Mouse (Mus musculus) frontal cortex, postnatal 25 days (tissue): ENCODE results near the gene Pcsk4.
A peak's percentile ranks its signal among the peaks of the same experiment; 100 is the strongest.

Source experiments
- DNase-seq, 2 experiments: peaks; one replicate each; pipeline ENCODE4 v3.0.0; 2022; ENCODE audit warnings: low spot score in 2 of 2

Pcsk4 gene

DNA sequence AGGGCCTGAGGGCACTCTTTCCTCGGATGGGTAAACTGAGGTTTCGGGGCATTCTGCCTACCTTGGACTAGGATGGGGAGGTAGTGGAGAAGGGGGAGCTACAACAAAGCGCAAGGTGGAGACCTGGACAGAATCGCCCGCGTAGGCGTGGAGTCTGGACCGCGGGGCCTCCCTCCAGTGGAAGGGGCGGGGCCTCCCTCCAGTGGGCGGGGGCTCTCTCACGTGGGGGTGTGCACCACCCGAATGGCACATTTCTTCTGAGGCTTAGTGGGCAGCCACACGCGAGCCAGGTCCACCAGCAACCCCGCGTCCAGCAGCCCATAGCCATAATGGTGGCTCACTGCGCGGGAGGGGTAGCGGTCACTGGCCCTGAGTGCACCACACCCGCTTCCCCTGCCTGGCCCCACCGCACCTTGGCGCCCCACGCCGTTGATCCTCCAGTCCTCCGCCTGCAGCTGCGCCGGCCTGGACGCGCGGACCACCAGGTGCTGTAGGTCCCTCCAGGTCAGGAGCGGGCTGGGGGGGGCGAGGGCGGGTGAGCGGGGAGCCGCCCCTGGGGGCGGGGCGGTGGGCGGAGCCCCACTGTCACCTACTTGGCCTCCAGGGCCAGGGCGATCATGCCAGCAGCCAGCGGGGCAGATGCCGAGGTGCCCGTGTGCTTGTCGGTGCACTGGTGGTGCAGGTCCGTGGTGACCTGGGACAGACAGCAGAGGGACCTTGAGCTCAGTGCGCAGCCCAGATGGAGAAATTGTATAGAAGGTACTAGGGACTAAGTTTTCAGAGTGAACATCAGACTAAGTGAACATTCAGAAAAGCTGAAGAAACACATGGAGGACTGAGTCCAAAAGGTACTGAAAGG, 5.8 kb downstream of the Pcsk4 start:
- DNase-seq: no peak

DNA sequence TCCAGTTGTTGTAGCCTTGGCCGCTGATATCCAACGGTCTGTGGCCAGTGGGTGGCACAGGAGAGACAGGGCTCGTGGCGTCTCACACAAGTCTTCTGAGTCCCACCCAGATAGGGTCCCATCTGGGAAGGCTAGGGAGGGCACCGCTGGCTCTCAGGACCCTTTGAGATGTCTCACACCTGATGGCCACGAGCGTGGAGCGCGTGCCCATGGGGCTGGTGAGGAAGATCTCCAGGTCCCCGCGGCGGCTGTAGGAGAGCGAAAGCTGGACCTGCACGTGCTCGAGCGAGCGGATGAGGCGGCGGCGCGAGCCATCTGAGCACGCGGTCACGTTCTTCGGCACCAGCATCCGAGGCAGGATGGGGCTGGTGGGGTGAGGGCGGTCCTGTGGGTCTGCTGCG, 6.5 kb downstream of the Pcsk4 start:
- DNase-seq: no peak

DNA sequence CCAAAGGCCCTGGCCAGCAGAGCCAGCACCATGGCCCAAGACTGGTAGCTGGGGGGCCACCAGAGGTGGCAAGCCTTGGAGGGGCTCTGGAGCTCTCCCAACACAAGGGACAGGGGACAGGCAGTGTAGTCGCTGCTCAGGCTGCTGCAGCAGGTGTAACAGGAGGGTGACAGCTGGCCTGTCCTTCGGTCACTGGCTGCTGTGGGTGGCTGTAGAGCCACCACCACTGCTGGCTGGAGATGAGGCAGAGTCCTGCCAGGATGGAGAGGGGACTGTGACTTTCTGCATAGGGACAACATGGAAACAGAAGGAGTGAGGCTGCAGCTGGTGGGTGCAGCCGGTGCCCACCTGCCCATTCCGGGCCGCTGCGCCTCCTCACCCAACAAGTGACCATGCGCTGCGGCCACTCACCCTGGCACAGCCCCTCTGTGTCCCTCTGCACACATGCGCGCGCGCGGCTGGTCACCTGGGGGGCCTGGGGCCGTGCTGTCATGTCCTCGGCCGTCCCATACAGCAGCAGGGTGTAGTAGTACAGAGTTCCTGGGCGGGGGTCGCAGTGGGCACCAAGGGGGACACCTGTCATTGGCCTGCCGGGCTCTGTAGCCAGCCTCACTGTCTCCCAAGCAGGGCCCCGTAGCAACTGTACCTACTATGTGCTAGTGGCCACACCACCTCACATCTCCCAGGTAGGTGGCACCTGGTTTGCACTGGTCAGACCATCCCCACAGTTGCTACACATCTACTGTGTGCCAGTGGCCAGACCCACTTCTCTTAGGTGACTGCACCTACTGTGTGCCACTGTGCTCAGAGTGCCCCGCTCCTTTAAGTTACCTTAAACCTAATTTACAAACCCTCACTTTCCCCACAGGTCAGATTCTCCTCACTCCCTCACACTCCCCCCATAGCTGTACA, 7.4 kb downstream of the Pcsk4 start:
- DNase-seq: no peak

DNA sequence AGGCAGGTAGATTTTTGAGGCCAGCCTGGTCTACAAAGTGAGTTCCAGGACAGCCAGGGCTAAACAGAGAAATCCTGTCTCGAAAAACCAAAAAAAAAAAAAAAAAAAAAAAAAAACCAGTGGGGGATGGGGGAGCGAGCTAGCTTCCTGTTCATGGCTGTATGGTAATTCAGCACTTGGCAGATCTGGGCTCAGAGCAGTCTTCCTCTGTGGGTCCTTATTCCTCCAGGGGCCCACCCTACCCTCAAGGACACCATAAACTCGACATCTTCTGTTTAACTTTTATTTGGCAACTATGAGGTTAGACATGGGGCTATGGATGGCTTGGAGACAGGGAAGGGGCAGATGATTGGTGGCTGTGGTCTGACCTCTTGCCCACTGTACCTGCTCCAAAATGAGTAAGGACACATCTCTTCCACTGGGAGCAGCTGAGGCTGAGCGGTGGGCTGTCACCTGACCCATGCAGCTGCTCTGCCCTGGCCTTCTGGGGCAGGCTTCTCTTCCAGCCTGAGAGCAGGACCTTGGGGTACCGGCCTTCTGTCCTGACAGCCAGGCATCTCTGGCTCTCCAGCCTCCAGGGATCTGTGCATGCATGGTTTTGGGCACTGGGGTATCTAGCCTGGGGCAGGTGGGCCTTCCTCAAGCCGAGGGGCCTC, 8.2 kb downstream of the Pcsk4 start:
- DNase-seq: no peak

DNA sequence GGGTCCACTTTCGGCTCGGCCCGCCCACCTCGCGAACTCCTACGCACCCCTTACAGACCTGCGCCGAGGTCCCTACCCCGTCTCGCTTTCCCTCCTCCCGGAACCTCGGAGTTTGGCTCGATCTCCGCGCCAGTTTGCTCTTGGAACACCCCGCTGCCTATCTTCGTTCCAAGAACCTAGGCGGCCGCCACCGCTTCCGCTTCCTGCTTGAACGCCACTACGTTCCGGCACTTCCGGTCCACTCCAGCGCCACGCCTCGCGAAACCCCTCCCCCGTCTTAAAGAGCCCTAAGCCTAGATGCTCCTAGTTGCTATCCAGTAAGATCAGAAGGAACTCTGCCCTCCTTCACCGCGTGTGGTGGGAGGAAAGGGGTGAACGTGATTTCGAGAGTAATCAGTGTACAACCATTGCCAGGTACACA, 8.9 kb downstream of the Pcsk4 start, which contains the start of gene 2310011J03Rik:
TSS of gene 2310011J03Rik (minus strand) at position 198 of the 421 bp plus-strand sequence.
- peak; percentile 86 to 88 for DNase-seq

DNA sequence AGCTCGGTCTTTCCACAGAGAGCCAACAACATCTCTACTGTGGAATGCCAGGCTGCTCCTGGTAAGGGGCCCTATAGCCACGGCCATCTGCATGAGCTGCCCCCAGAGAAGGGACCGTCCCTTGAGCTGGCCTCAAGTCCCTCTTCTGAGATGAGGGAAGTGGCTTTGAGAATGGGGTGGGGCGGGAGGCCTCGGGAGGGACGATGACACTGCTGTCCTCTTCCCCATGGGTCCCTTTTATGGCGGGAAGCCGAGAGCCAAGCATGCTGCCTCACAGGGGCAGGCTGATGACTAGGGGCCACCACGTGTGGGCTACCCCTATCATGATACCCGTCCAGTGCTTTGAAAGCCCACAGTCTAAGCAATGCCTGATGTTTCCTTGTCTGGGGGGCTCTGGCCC, 12.3 kb downstream of the Pcsk4 start:
- DNase-seq: no peak

DNA sequence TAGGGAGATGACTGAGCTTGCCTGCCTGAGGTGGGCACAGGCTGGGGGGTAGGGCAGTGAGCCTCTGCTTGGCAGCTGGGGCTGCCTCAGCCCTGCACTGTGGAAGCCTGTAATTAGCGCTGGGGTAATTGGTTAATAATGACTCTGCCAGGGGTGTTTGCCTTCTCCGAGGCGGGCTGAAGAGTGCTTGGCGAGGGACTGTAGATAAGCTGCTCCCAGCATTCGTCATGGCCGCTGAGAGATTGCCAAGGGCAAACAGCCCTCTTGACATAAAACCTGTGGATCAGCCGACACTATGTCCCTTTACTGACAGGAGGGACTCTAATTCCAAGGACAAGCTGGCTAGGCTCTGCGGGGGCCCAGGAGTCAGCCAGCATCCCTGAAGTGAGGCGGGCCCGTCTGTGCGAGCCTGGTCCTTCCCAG, 12.9 kb downstream of the Pcsk4 start:
- DNase-seq: no peak

DNA sequence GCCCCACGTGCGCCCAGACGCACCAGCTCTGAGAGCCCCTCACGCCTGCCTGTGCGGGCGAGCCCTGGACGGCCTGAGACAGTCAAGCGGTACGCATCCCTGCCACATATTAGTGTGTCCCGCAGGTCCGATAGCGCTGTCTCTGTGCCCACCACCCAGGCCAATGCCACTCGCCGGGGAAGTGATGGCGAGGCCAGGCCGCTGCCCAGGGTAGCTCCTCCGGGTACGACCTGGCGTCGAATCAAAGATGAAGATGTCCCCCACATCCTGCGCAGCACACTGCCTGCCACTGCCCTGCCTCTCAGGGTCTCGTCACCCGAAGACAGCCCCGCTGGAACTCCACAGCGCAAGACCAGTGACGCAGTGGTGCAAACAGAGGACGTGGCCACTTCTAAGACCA, 14.0 kb downstream of the Pcsk4 start:
- no peak for DNase-seq

DNA sequence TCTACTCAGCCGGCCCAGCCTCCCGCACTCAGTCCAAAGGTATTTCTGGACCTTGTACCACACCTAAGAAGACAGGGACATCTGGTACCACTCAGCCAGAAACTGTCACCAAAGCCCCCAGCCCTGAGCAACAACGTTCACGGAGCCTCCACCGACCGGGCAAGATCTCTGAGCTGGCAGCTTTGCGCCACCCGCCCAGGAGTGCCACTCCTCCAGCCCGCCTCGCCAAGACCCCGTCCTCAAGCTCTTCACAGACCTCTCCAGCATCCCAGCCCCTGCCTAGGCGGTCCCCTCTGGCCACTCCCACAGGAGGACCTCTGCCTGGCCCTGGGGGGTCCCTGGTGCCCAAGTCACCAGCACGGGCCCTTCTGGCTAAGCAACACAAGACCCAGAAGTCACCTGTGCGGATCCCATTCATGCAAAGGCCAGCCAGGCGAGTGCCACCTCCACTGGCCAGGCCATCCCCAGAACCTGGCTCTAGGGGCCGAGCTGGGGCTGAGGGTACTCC, 14.8 kb downstream of the Pcsk4 start:
- DNase-seq: no peak

DNA sequence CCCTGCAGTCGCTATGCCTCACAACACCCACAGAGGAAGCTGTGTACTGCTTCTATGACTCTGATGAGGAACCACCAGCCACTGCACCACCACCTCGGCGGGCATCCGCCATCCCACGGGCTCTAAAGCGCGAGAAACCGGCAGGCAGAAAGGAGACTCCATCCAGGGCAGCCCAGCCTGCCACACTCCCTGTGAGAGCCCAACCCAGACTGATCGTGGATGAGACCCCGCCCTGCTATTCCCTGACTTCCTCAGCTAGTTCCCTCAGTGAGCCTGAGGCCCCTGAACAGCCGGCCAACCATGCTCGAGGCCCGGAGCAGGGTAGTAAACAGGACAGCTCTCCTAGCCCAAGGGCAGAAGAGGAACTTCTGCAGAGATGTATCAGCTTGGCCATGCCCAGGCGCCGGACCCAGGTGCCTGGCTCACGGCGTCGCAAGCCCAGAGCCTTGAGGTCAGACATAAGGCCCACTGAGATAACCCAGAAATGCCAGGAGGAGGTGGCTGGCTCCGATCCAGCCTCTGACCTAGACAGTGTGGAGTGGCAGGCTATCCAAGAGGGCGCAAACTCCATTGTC, 15.6 kb downstream of the Pcsk4 start:
- DNase-seq: no peak

DNA sequence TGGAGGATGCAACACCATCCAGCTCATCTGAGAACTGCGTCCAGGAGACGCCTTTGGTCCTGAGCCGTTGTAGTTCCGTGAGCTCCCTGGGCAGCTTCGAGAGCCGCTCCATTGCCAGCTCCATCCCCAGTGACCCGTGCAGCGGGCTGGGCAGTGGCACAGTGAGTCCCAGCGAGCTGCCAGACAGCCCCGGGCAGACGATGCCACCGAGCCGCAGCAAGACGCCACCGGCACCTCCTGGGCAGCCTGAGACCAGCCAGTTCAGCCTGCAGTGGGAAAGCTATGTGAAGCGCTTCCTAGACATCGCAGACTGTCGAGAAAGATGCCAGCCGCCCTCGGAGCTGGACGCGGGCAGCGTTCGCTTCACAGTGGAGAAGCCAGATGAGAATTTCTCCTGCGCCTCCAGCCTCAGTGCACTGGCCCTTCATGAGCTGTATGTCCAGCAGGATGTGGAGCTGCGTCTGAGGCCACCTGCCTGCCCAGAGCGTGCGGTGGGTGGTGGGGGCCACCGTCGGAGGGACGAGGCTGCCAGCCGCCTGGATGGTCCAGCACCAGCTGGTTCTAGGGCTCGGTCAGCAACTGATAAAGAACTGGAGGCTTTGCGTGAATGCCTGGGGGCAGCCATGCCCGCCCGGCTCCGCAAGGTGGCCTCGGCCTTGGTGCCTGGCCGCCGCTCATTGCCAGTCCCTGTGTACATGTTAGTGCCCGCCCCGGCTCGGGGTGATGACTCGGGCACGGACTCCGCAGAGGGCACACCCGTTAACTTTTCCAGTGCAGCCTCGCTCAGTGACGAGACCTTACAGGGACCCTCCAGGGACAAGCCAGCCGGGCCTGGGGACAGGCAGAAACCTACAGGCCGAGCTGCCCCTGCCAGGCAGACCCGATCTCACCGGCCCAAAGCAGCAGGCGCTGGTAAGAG, 16.5 kb downstream of the Pcsk4 start:
- DNase-seq: no peak

DNA sequence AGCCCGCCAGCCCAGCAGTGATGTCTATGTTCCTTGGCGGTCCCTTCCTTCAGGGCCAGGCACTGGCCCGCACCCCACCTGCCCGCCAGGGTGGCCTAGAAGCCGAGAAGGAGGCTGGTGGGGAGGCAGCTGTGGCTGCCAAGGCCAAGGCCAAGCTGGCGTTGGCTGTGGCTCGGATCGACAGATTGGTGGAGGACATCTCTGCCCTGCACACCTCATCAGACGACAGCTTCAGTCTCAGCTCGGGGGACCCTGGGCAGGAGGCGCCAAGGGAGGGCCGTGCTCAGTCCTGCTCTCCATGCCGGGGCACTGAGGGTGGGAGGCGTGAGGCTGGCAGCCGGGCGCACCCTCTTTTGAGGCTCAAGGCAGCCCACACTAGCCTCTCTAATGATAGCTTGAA, 17.7 kb downstream of the Pcsk4 start:
- no peak for DNase-seq

DNA sequence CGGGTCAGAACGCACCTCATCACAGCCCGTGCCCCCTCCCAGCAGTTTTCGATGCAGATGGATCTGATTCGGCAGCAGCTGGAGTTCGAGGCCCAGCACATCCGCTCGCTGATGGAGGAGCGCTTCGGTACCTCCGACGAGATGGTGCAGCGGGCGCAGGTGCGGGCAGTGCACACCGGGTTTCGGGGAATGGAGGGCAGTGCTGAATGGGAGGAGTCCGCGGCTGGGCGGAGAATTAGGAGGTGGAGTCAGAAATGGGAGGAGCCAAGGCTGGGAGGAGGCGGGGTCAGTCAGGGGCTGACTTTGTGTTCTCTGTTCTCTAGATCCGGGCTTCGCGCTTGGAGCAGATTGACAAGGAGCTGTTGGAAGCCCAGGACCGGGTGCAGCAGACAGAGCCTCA, 24.4 kb downstream of the Pcsk4 start:
- no peak for DNase-seq

DNA sequence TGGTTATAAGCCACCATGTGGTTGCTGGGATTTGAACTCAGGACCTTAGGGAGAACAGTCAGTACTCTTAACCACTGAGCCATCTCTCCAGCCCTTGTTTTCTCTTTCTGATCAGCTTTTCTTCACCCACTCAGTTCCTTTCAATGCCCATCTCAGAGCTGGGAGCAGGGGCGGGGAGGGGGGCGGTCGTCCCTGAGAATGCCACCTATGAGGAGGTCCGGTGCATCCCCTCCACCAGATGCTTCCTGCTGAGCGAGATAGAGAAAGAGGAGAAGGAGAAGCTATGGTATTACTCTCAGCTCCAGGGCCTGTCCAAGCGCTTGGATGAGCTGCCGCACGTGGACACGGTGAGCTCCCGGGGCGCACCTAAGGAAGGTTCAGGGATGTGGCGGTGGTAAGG, 24.8 kb downstream of the Pcsk4 start:
- no peak for DNase-seq

DNA sequence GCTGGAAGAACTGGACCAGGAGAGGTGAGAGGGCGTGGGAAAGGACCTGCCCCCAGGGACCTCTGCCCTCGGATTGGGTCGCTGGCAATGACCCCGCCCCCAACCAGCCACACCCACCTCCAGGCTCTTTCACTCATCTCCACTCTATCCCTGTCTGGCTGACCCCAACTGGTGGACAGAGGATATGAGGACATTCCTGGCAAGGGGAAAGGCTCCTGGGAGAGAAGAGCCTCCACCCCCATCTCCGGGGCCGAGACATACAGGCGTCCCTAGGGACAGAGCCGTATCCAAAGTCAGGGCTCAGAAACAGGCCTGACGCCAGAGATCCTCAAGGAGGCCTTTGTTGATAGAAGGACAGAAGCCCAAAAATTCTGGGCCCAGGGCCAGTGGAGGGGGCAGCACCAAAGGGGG, 26.8 kb downstream of the Pcsk4 start:
- DNase-seq: no peak

DNA sequence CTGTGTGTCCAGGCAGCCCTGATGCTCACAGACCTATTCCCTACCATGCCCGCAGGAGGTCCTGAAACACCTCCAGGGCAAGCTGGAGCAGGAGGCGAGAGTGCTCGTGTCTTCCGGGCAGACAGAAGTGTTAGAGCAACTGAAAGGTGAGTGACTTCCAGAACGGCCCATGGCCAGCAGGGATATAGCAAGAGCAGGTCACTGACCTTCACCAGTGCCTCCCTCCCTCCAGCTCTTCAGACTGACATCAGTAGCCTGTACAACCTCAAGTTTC, 27.3 kb downstream of the Pcsk4 start:
- DNase-seq: no peak

DNA sequence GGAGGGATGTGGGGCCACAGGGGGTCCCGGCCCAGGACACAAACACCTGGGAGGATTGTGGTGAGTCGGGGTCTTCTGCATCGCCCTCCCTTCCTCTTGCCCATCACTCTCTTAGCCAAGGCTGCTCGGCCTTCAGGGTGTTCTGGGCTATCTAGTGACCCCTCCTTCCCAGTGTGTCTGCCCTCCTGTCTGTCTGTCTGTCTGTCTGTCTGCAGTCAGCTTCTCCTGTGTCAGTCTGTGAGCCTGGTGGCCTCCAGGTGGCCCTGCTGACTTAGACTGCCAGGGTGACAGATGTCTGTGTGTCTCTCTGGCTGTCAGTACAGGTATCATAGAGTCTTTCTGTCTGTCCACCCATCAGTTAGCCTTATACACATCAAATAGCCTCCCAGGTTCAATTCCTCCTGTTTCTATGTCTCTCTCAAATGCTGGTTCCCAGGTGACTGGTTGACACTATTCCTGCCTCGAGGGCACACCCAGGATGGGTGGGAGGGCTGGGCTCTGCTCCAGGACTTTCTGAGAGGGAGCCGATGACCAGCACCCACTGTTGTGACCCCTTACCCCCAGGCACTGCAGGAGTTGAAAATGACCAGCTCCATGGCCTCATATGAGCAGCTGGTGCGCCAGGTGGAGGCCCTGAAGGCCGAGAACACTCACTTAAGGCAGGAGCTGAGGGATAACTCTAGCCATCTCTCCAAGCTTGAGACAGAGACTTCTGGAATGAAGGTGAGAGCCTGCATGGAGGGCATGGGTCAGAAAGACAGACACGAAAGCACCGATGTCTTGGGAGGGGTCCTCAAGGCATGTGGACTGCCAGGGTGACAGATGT, 27.8 kb downstream of the Pcsk4 start:
- DNase-seq: no peak

DNA sequence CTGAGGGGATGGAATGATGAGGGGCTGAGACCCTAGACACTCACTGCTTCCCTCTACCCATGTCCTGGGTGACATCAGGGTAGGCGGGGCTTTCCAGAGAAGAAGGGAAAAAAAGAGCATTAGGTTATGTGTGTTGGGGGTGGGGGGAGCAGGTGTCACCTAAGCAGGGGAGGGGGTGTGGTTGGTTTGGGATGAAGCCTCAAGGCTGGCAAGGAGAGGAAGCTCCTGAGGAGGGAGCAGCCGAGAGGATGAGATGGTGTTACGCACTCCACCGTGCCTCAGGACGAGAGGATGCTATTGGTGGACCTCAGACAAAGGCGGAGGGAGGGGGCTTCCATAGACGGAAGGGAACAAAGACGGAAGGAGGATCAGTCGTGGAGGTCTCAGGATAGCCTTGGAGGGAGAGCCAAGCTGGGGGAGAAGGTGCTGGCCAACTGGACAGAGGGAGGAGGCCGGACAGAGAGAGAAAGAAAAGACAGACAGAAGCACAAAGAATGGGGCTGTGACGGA, 28.6 kb downstream of the Pcsk4 start:
- no peak for DNase-seq

DNA sequence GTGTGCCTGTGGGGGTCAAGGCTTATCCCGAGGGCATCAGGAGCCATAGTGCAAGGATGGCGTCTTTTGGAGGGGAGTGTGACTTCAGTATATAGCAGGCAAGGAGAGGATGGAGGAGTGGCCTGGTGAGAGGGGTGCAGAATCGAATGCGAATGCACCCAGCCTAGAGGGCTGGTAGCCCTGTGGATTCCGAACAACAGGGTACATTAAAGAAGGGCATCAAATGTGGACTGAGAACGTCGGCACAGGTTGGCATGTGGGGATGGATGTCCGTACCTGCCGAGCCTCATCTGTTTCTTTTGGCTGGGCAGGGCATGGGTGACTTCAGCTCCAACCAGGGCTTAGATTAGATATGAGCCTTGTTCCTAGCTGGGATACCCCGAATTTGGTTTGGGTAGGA, 29.5 kb downstream of the Pcsk4 start:
- DNase-seq: no peak

DNA sequence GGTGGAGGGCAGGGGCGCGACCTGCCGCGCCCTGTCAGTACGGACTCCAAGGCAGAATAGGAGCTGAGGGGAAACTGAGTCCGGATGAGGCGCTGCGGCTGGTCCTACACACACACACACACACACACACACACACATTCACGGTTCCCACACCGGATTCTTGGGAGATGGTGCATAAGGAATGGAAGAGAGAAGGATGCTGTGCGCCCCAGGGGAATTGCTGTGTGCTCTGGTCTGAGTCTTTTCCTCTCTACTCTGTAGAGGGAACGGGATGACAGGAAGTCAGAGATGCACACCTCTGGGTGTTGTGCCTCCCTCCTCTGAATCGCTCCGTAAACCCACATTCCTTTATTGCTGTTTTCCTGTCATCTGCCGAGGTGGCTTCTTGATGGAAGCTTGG, 30.0 kb downstream of the Pcsk4 start:
- DNase-seq: no peak
